Mouse (Mus musculus) neural tube, embryonic 13.5 days (tissue): ENCODE measurements around the gene Ssu2. TPM values are rescaled to one million over a fixed set of nuclear protein-coding genes. Genes with fewer than 3 reads are reported as not detected.

Experiments
- polyA plus RNA-seq: library from polyadenylated mRNA; unstranded; fragments of >200 nt; fragmentation: Nextera tagmentation; extraction: Ambion mirVana; gene quantifications from 2 replicates; pipeline ENCODE4 v1.2.1, GENCODE M21; 2015

Ssu2 gene
- polyA plus RNA-seq, 1 experiment from 2014 or later: 1.1 TPM

Other genes with a start within 250 kb of the Ssu2 start
- gene Lmcd1, start 114.3 kb downstream of the Ssu2 start, polyA plus RNA-seq: 13.4 and 15.4 TPM in 2 replicates
- 0.50 and 1.1 TPM in 2 replicates for gene Cav3, start 71.5 kb upstream of the Ssu2 start, polyA plus RNA-seq
- gene Oxtr, start 101.9 kb upstream of the Ssu2 start, polyA plus RNA-seq: 0.63 and 1.4 TPM in 2 replicates